In genomic region chr16:17649925-17650605, GRCm38 (mm10) we compare ENCODE assay signal across 17 mouse cellular contexts. TPM values are rescaled to one million over a fixed set of nuclear protein-coding genes. Genes with fewer than 3 reads are reported as not detected.
A peak's percentile ranks its signal among the peaks of the same experiment; 100 is the strongest.
DNase-seq lines count a peak whose midpoint lies in the region; ATAC-seq and TF ChIP-seq lines count a peak whose summit lies in the region.
"Had no signal": no experiment of that assay in that cellular context is flagged by ENCODE, and none has a peak within 500 bp of the region (broad histone marks: within the 10 kb centered on the region; RNA-seq: fewer than 3 reads in every experiment).

No protein-coding gene starts in this region.

- DNase-seq in frontal cortex, postnatal 25 days (ENCODE audit: low spot score in 2 of 2): no peak
- DNase-seq in ovary, adult 18-20 months (ENCODE audit: low spot score): peak; percentile 24
- DNase-seq in ovary, postnatal 10 days (ENCODE audit: low spot score): no peak
- DNase-seq in cerebellum, adult 2 months: peak in 1 of 2 experiments; percentile 55
- no peak for DNase-seq in stomach, postnatal 0 days (ENCODE audit: low spot score)
- DNase-seq: adrenal gland, postnatal 25 days; gastrocnemius, postnatal 14 days; liver, embryonic 13.5 days; thymus, adult 2 months had no signal

- H3K36me3 ChIP-seq in stomach, postnatal 0 days (ENCODE audit: control insufficient read depth, insufficient read depth, low read length): peaks cover 21% of the 10 kb centered on the region
- H3K36me3 ChIP-seq in hindbrain, embryonic 12.5 days: peaks cover 63% of the 10 kb centered on the region

- no peak for TF ChIP-seq EP300 in stomach, postnatal 0 days (optimal IDR thresholded peaks at IDR 0.05)

- ATAC-seq in frontal cortex, adult (ENCODE audit: low TSS enrichment): peak; percentile 60
- ATAC-seq in stomach, postnatal 0 days (ENCODE audit: low FRiP score, low TSS enrichment): no peak
- no peak for ATAC-seq in hindbrain, embryonic 12.5 days (ENCODE audit: low FRiP score)

- peaks cover 66% of the 10 kb centered on the region for H3K4me1 ChIP-seq in cerebellum, adult 2 months (ENCODE audit: control insufficient read depth, insufficient read depth, low read length)
- no peaks in the 10 kb centered on the region; the same call in 1 of the 2 replicates for H3K4me1 ChIP-seq in stomach, postnatal 0 days (replicated peaks; ENCODE audit: control insufficient read depth, insufficient read depth)
- H3K4me1 ChIP-seq in hindbrain, embryonic 12.5 days: peaks cover 11% of the 10 kb centered on the region

- 39% methylated on average over 16 of the region's 16 CpGs for WGBS in cerebellum, adult 2 months
- 77% methylated on average over 16 of the region's 16 CpGs for WGBS in stomach, postnatal 0 days
- WGBS in hindbrain, embryonic 12.5 days: 88% methylated on average over 16 of the region's 16 CpGs

- no peak overlapping the region for H3K4me2 ChIP-seq in stomach, postnatal 0 days (replicated peaks; ENCODE audit: low read depth)
- H3K4me2 ChIP-seq in hindbrain, embryonic 12.5 days (replicated peaks): no peak overlapping the region
- H3K4me2 ChIP-seq: liver, embryonic 13.5 days; lung, embryonic 15.5 days; midbrain, embryonic 12.5 days had no signal

- H3K9me3 ChIP-seq in stomach, postnatal 0 days (ENCODE audit: control insufficient read depth, low read length): no peaks in the 10 kb centered on the region
- no peaks in the 10 kb centered on the region for H3K9me3 ChIP-seq in hindbrain, embryonic 12.5 days (replicated peaks)
- H3K9me3 ChIP-seq: G1E; hindbrain, embryonic 10.5 days; liver, embryonic 13.5 days; lung, embryonic 15.5 days; midbrain, embryonic 12.5 days had no signal

- H3K4me3 ChIP-seq in cerebellum, adult 2 months (replicated peaks; ENCODE audit: insufficient read depth, low read depth, low read length): no peak overlapping the region
- H3K4me3 ChIP-seq in stomach, postnatal 0 days (ENCODE audit: low read depth, low read length): no peak overlapping the region
- no peak overlapping the region for H3K4me3 ChIP-seq in hindbrain, embryonic 12.5 days
- H3K4me3 ChIP-seq: hindbrain, embryonic 10.5 days; liver, embryonic 13.5 days; lung, embryonic 15.5 days; midbrain, embryonic 12.5 days had no signal

- no peak for TF ChIP-seq CTCF in cerebellum, adult 2 months (IDR thresholded peaks at IDR 0.05; ENCODE audit: borderline replicate concordance, insufficient read depth, low read depth, low read length)
- TF ChIP-seq CTCF in stomach, postnatal 0 days (IDR thresholded peaks at IDR 0.05; ENCODE audit: low read depth): no peak

- H3K9ac ChIP-seq in stomach, postnatal 0 days (ENCODE audit: low read length): no peak overlapping the region
- no peak overlapping the region for H3K9ac ChIP-seq in hindbrain, embryonic 12.5 days
- H3K9ac ChIP-seq: liver, embryonic 13.5 days; lung, embryonic 15.5 days; midbrain, embryonic 12.5 days had no signal

- H3K27ac ChIP-seq in cerebellum, adult 2 months (ENCODE audit: insufficient read depth, low read length): peak overlapping the region; percentile 78
- H3K27ac ChIP-seq in stomach, postnatal 0 days (replicated peaks): 0 out of 2 replicates have a peak overlapping the region, but pooled peaks have one; percentile 4
- H3K27ac ChIP-seq in hindbrain, embryonic 12.5 days: no peak overlapping the region
- H3K27ac ChIP-seq: hindbrain, embryonic 10.5 days; kidney, postnatal 0 days; liver, embryonic 13.5 days; lung, embryonic 15.5 days; macrophage; midbrain, embryonic 12.5 days had no signal

- TF ChIP-seq POLR2A in cerebellum, adult 2 months (IDR thresholded peaks at IDR 0.05; ENCODE audit: borderline replicate concordance, insufficient read depth, low read length): 0 out of 2 replicates have a peak, but pooled peaks have one; percentile 11

- H3K27me3 ChIP-seq in cerebellum, adult 2 months (ENCODE audit: control insufficient read depth, insufficient read depth, low read length): no peaks in the 10 kb centered on the region
- no peaks in the 10 kb centered on the region for H3K27me3 ChIP-seq in stomach, postnatal 0 days (ENCODE audit: control insufficient read depth, insufficient read depth, low read length)
- no peaks in the 10 kb centered on the region for H3K27me3 ChIP-seq in hindbrain, embryonic 12.5 days
- H3K27me3 ChIP-seq: liver, embryonic 13.5 days; lung, embryonic 15.5 days had no signal

RNA-seq across cellular contexts. Expression of gene Ccdc74a, which starts 3.8 kb away (rescaled TPM):
- 112 and 123 TPM in 2 replicates for polyA plus RNA-seq in cerebellum, adult 2 months (2012; rRNA removed)
- 4.8 and 4.9 TPM in 2 replicates for polyA plus RNA-seq in stomach, postnatal 0 days (2015; fragmentation: Nextera tagmentation; extraction: Ambion mirVana)
- polyA plus RNA-seq in hindbrain, embryonic 12.5 days (2016; fragmentation: Nextera tagmentation; extraction: Ambion mirVana): 8.1 and 9.6 TPM in 2 replicates

RNA-seq across cellular contexts. Expression of gene Smpd4, which starts 30.9 kb away (rescaled TPM):
- polyA plus RNA-seq in cerebellum, adult 2 months (2012; rRNA removed): 113 and 125 TPM in 2 replicates
- polyA plus RNA-seq in stomach, postnatal 0 days (2015; fragmentation: Nextera tagmentation; extraction: Ambion mirVana): 7.7 and 9.7 TPM in 2 replicates
- 35.1 and 37.0 TPM in 2 replicates for polyA plus RNA-seq in hindbrain, embryonic 12.5 days (2016; fragmentation: Nextera tagmentation; extraction: Ambion mirVana)

Comparison
In these comparisons a context has a peak if more than half of its experiments do, and no peak if none do; other contexts are left out.
1. RNA of gene Ccdc74a, which starts 3.8 kb away (polyA plus RNA-seq): 112 to 123 TPM in cerebellum, adult 2 months; 8.1 to 9.6 TPM in hindbrain, embryonic 12.5 days and 4.8 to 4.9 TPM in stomach, postnatal 0 days; every median in the first group is over 10 times any median in the second.